Mouse (Mus musculus) urinary bladder, postnatal 4 days (tissue): ENCODE measurements around the gene Mybpc3.

Experiments used
- DNase-seq, 2 experiments: peaks; one replicate each; pipeline ENCODE4 v3.0.0; 2021 to 2022; ENCODE audit warnings: low spot score in 2 of 2

Mybpc3 gene

DNA sequence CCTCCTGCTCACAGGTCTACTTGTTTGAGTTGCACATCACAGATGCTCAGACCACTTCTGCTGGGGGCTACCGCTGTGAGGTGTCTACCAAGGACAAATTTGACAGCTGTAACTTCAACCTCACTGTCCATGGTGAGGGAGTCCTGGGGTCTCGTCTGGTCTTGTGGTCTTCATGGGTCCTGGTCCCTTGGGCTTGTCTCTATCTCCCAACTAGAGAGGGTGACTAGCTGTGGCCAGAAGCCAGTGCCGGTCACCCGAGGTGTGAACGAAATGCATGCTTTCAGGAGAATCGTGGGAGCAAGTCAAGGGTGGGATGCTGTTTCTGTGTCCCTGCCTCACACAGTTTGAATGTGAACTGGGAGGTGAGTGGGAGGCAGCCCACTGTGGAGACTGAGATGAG lies 3.1 kb downstream of the Mybpc3 start:
- no peak for DNase-seq

GRCm38 (mm10) chr2:91121497-91121896 lies 3.6 kb downstream of the Mybpc3 start:
- DNase-seq: no peak

DNA sequence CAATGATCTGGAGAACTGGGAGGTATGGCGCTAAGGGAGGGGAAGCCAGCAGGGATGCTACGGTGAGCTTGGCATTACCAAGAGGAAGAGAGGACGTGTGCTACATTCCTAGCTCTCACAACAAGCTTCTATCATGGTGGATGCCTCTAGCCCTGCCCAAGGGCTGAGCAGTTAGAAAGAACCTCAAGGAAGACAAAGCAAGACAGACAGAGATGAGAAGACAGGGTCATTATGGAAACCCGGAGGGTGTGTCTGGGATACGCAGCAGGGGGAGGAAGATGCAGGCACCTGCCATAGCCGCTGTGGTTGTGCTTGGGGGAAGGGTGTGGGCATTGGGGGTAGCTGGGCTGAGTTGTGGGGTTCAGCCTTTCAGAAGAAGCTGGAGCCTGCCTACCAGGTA lies 5.6 kb downstream of the Mybpc3 start:
- DNase-seq: no peak

- DNase-seq: no peak
These were observed 7.2 kb downstream of the Mybpc3 start for GRCm38 (mm10) chr2:91125101-91125500.

DNA sequence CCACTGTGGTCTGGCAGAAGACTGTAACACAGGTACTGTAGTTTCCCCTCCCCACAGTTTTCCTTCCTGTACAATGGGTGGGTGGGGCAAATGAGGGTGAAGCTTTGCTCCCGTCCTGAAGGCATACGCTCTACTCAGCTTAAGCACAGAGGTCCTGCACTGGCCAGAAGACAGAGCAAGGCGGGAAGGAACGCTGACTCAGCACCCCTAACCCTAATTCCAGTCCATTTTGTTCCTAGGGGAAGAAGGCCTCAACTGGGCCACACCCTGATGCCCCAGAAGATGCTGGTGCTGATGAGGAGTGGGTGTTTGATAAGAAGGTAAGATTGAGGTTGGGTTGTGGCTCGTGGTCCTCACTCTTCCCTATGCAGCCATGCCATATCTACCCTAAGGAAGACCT lies 10.8 kb downstream of the Mybpc3 start:
- no peak for DNase-seq

GRCm38 (mm10) chr2:91130126-91130525 lies 12.2 kb downstream of the Mybpc3 start:
- no peak for DNase-seq

DNA sequence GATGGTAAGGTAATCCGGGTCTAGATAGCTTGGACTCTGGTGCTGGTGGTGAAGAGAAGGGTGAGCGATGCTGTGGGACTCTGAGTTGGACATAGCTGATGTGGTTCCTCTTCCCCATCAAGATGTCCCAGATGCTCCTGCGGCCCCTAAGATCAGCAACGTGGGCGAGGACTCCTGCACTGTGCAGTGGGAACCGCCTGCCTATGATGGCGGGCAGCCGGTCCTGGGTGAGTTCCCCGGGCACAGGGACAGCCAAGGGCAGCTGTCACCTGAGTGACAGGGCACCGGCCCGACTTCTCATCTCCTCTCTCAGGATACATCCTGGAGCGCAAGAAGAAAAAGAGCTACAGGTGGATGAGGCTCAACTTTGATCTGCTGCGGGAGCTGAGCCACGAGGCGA lies 13.3 kb downstream of the Mybpc3 start:
- peak in 1 of 2 experiments; percentile 57 for DNase-seq

DNA sequence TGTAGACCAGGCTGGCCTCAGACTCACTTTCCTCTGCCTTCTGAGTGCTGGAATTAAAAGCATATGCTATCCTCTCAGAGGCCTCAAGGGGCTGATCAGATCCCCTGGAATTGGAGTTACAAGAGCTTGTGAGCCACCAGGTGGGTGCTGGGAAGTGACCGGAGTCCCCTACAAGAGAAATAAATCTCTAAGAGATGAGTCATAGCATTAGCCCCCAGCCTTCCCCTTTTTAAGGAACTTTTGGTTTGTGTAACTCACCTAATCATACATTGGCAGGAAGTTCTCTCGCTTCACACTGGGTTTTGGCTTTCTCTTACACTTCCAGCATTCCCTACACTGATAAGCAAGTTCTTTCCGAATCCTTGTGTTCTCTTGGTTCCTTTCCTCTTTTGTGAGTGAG lies 14.1 kb downstream of the Mybpc3 start:
- DNase-seq: no peak

DNA sequence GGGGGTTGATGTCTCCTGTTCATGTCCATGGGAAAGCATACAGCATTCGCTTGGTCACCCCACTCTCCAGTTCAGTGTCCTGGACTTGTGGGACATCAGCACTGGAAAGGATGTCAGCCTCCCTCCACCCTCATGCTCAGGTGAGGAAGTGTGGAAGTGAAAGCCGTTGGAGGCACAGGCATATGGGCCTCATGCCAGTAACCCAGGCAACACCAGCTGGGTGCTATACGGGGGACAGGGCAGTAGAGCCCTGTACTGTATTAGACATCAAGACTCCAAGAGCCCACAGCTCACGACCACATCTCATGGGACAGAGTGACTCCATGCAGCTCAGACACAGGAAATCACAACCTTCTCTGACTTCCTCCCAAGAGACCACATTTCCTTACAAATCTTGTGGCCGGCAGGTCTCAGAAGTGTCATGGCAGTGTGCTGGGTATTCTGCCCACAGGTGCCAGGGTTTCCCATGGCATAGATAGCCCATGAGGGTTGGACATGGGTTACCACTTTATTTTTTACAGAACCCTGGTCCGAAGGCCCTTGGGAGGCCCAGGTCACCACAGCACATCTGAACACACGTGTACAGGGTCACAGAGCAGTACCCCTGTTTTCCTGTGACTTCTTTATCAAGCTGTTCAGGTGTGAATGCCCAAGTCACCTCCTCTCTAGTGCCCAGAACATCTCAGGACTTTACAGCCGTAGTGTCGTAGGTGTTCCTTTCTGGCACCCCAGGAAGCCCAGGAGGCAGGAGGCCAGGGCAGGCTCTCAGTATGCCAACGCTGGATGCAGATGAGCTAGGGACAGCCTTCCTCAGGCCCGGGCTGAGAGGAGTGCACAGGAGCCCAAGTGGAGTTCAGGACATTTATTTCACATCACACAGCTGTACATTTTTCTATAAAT lies 18.8 kb downstream of the Mybpc3 start:
- no peak for DNase-seq

DNA sequence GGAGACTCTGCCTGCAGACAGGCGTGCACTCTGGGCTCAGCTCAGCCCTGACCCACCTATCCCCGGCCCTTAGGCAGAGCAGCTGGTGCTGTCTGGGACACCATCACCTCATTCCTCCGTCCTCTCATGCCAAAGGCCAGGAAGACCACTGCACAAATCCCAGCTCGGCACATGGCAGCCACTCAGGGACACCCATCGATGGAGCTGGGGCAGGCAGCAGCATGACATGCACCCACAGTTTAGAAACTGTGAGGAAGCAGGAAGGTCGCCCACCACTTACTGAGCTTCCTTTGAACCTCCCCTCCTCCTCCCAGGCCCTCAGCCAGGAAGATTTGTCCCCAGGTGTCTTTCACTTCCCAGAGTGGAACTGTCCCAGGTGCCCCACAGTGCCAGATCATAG lies 19.5 kb downstream of the Mybpc3 start:
- no peak for DNase-seq

- DNase-seq: no peak
These were observed 21.4 kb downstream of the Mybpc3 start for GRCm38 (mm10) chr2:91139311-91139710.

DNA sequence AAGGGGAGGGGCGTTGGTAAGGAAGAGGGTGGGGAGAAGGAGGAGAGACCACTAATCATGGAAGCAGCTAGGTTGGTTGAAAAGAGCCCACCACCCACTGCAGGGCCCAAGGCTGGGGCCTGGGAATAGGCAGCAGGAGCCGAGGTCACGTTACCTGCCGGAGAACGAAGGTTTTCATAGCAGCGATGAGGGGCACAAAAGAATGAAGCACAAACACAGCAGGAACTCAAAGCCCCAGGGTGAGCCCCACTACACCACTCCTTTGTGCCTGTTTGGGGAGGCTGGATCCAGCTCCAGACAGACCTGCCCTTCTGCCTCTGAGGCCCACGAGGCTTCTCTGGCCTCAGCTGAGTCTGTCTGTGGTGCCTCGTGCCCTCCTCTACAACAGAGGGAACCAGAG lies 21.8 kb downstream of the Mybpc3 start:
- no peak for DNase-seq

- DNase-seq: no peak
These were observed 25.0 kb downstream of the Mybpc3 start for GRCm38 (mm10) chr2:91142920-91143319.

- no peak for DNase-seq
These were observed 25.5 kb downstream of the Mybpc3 start for GRCm38 (mm10) chr2:91143401-91143800.

GRCm38 (mm10) chr2:91148101-91148500 lies 30.2 kb downstream of the Mybpc3 start:
- DNase-seq: no peak

DNA sequence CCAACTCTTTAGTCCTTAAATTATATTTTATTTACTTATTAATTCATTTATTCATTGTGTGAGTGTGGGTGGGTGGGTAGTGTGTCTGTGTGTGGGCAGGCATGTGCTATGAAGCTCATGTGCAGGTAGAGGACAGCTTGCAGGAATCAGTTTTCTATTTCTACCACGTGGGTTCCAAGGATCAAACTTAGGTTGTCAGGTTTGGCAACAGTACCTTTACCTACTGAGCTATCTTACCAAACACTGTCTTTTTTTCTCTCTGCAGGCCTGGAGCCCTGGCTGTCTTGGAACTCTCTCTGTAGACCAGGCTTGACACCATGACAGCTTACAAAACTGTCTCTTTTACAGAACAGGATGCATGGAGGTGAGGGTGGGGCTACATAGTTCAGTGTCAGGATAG lies 33.4 kb downstream of the Mybpc3 start:
- DNase-seq: no peak

- no peak for DNase-seq
These were observed 35.0 kb downstream of the Mybpc3 start for GRCm38 (mm10) chr2:91152885-91153377.

DNA sequence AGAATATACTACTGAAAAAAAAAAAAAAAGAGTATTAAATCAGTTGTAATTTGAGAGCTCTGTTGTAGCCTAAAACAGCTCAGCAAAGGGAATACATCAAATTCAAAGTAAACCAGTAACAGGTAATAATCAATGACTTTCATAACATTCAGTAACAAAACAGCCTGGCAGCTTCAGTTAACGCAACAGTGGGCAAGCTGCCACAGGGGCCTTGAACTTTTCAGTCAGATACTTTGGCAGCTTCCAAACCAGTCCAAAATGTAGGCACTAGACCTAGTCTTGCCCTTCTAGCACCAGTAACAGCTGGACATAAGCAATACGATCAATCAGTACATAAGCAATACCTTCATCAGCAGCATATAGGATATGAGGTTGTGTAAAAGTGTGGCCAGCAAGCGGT lies 36.1 kb downstream of the Mybpc3 start:
- no peak for DNase-seq

DNA sequence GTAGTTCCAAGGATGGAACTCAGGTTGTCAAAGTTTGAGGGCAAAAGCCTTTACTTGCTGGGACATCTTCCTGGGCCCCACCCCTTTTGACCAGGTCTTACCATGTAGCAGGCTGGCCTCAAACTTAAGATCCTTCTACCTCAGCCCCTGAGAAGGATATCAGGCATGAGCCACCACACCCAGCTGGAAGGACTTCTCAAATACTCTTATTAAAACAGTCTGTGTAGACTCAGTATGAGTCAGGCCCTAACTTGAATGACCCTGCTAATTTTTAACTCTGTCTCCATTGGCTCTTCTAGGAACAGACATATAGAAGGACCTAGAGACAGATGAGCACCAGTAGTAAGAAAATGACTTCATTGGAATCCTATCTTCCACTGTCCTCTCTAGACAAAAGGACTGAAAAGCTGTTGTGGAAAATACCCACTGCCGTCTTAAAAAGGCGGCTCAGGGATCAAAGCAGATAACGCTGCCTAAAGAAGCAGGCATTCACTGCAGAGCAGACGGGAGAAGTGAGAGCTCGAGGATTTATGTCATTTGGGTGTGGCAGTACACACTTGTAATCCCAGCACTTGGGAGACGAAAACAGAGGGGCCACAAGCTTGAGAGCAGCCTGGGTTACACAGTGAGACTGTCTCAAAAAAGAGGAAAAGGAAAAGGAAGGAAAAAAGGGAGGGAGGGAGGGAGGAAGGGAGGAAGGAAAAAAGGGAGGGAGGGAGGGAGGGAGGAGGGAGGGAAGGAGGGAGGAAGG lies 39.2 kb downstream of the Mybpc3 start:
- DNase-seq: no peak

- DNase-seq: no peak
These were observed 42.6 kb downstream of the Mybpc3 start for GRCm38 (mm10) chr2:91160591-91160990.

GRCm38 (mm10) chr2:91162952-91163351 lies 45.0 kb downstream of the Mybpc3 start:
- DNase-seq: no peak

DNA sequence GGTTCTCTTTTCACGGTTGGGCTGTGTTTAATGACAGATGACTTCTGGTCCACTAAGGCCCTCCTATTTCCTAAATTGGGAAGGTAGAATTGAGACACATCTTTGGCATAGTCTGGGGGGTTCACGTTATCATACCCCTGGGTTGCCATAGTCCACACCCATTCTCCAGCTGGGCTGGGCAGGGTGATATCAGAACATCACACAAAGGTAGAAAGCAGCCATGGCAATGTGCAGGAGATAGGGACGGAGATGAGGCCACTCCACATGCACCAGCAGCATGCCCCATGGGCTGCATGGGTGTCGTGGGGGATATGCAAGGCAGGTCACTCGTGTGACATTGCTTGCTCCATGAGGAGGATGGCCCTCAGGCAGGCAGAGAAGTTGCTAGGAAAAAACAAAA lies 45.6 kb downstream of the Mybpc3 start:
- no peak for DNase-seq

DNA sequence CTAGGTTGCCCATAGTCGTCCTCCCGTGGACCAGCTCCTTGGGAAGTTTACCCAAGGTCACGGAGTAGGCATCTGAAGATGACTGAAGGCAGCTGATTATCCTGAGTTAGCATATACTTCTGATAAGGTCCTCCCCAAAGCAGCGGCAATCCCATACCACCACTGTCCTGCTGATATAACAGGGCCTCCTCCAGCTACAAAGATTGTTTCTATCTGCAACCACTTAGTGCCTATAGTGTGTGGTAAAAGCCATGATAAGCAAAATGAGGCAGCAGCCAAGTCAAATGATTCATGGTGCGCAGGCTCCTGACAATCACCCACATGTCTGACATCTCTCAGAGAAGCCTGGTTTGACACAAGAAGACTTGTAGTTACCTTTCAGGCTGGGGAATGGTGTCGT lies 47.0 kb downstream of the Mybpc3 start:
- DNase-seq: no peak
